Mouse (Mus musculus) ES-E14 (cell line): ENCODE measurements at regions not wholly inside any gene's neighbourhood (a gene's known extent, or its start where the extent isn't known, plus 50 kb on each side); places are given as distances from the start of the nearest gene placed in this dataset.

ENCODE experiments used
- CHD2 ChIP-seq: IDR thresholded peaks from 2 replicates; pipeline ENCODE4 v1.6.1; 2014; ENCODE audit warnings: mild to moderate bottlenecking, low read depth, low read length, inconsistent platforms
- HCFC1 ChIP-seq: IDR thresholded peaks from 2 replicates; pipeline ENCODE4 v1.6.1; 2012; ENCODE audit warnings: low read length, inconsistent platforms, borderline replicate concordance; ENCODE audit not compliant: insufficient read depth
- MAFK ChIP-seq: IDR thresholded peaks from 2 replicates; pipeline ENCODE4 v1.6.1; 2014; ENCODE audit warnings: mild to moderate bottlenecking, low read depth, low read length, inconsistent platforms; ENCODE audit not compliant: insufficient read depth
- ZNF384 ChIP-seq: IDR thresholded peaks from 2 replicates; pipeline ENCODE4 v1.6.1; 2012; ENCODE audit warnings: low read depth, low read length, inconsistent platforms

GRCm38 (mm10) chr6:103312935-103313334 lies 197.5 kb upstream of the Chl1 start:
- TF ChIP-seq MAFK (no peak), HCFC1 (no peak), ZNF384 (no peak), CHD2 (no peak)
